Mouse (Mus musculus) gastrocnemius, adult 18-20 months (tissue): ENCODE data around the gene Ccrl2. TPM values are rescaled to one million over a fixed set of nuclear protein-coding genes. Genes with fewer than 3 reads are reported as not detected.

ENCODE experiments used
- total RNA-seq, 2 experiments: library from RNA; stranded (reverse); gene quantifications; 2 replicates each; pipeline ENCODE4 v1.2.3; 2021

The Ccrl2 gene
- total RNA-seq, 2 experiments from 2014 or later: 7.7 to 7.9 TPM

Other genes with a start within 250 kb of the Ccrl2 start
- gene Prss44, start 243.5 kb downstream of the Ccrl2 start, total RNA-seq: not detected
- not detected for gene Prss43, start 230.8 kb downstream of the Ccrl2 start, total RNA-seq
- not detected for gene Prss45, start 222.9 kb downstream of the Ccrl2 start, total RNA-seq
- not detected for gene Prss46, start 213.0 kb downstream of the Ccrl2 start, total RNA-seq
- gene Prss50, start 199.6 kb downstream of the Ccrl2 start, total RNA-seq: not detected
- gene Als2cl, start 177.6 kb downstream of the Ccrl2 start, total RNA-seq: 1 to 10 TPM; 4.2 to 4.7 TPM
- gene Tmie, start 177.4 kb downstream of the Ccrl2 start, total RNA-seq: 1 to 10 TPM in 1 of 2 experiments, under 1 TPM in 1; 0.91 to 1.0 TPM
- 1 to 10 TPM; 1.2 TPM for gene Fam240a, start 140.7 kb downstream of the Ccrl2 start, total RNA-seq
- gene Tdgf1, start 111.4 kb downstream of the Ccrl2 start, total RNA-seq: not detected
- gene Lrrc2, start 106.0 kb downstream of the Ccrl2 start, total RNA-seq: 100 to 1,000 TPM in 1 of 2 experiments, 10 to 100 TPM in 1; 82.8 to 112 TPM
- gene Rtp3, start 66.9 kb downstream of the Ccrl2 start, total RNA-seq: 1 to 10 TPM in 1 of 2 experiments, under 1 TPM in 1; 0.94 to 2.4 TPM
- under 1 TPM in 1 of 2 experiments, not detected in 1; 0.07 TPM for gene Ltf, start 38.2 kb downstream of the Ccrl2 start, total RNA-seq
- gene Lrrfip2, start 60.1 kb upstream of the Ccrl2 start, total RNA-seq: 10 to 100 TPM; 72.4 to 82.2 TPM
- 1 to 10 TPM; 5.4 to 6.4 TPM for gene Mlh1, start 214.3 kb upstream of the Ccrl2 start, total RNA-seq
- 10 to 100 TPM; 19.7 to 20.4 TPM for gene Epm2aip1, start 214.4 kb upstream of the Ccrl2 start, total RNA-seq